Mouse (Mus musculus): ENCODE data around the gene Ptprd.
"Not testable (repeated sequence)": the region's sequence is repeated elsewhere in the genome, so short reads cannot be mapped to it uniquely, and the experiment has no call there.

Ptprd gene

DNA sequence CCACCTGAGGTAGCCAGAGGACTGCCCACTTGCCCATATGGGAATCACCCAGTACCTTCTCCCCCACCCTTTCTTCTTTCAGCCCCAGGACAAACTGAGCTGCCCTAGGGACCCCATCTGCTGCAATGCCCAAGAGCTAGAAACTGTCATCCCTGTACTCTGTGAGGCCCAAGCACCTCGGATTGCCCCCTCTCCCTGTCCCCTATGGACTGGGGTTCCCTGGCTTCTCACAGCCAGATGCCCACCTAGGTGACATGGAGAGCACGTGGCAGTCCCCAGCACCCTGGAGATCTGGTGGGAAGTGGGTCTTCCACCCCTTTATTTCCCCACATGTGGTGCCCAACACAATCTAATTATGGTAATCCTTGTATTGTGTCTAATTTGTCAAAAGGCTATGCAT is 331.5 kb downstream of the Ptprd start:
- DNase-seq: no peak

DNA sequence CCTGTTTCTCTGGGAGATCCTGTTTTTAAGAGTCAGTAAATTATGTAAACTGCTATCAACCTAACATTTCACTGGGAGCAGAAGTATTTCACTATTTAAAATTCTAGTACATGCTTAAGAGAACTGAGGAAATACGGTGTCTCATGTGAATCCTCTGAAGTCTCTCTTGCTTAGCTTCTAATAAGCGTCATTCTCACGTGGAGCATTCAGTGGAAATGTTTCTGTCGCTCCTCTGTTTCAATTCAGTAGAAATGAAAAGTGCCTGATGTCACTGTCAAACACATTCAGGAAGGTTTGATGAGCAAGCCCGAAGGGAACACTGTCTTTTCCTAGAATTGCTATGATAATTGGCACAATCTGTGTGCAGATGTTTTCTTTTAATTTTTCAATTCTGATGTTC is 350.5 kb downstream of the Ptprd start:
- DNase-seq: no peak

DNA sequence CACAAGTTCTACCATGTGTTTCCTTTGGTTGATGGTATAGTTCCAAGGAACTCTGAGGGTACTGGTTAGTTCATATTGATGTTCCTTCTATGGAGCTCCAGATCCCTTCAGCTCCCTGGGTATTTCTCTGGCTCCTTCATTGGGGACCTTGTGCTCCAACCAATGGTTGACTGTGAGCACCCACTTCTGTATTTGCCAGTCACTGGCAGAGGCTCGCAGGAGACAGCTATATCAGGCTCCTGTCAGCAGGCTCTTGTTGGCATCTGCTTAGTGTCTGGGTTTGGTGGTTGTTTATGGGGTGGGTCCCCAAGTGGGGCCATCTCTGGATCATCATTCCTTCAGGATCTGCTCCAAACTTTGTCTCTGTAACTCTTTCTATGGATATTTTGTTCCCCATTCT is 414.4 kb downstream of the Ptprd start:
- DNase-seq: not testable (repeated sequence)

DNA sequence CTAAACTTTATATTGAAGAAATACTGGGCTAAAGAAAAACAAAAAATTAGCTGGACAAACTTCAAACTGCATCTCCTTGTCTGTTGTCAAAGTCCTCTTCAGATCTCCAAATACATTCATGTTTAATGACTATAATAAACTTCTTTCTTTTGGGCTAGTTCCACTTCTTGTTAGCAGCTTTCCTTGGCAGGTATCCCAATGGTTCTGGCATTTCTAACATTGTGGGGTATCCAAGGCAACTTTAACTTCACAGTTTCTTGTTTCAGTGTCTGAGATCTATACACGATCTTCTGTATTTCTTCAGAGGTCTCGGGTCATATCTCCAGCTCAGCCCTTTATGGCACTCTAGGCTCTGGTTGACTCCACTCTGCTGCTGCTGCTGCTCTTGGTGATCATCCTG is 434.5 kb downstream of the Ptprd start:
- DNase-seq: no peak

DNA sequence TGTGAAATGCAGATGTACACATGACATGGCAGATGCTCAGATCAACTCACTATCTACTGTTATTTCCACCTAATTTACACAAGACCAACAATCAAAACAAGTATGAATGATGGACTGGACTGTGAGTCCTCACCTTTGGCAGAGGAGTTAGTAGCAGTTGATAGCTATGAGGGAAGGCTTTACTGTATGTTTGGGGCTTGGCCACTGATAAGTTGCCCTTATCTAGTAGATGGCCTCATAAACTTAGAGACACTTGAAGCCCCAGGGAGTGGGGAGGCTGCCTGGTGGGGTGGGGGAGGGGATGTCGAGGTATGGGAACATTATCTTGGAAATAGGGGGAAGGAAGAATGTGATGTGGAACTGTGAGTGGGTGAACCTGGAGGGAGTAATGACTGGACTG is 448.0 kb downstream of the Ptprd start:
- no peak for DNase-seq

DNA sequence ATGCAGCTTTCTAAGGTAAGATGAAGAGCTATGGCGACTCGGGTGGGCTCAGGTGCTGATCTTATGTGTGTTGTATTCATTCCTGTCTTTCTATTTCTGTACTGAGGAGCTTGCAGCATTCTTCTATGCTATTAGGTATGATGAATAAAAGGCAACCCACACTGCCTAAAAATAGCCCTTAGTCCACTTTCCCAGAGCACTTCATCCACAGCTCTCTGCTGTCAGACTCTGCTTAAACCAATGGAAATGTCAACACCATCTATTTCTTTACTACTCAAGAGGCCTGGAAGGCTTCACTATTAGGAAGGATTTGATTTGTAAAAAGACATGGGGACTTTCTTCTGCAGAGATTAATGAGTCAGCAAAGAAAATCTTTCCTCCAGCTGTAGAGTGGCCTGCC is 468.4 kb downstream of the Ptprd start:
- DNase-seq: no peak

DNA sequence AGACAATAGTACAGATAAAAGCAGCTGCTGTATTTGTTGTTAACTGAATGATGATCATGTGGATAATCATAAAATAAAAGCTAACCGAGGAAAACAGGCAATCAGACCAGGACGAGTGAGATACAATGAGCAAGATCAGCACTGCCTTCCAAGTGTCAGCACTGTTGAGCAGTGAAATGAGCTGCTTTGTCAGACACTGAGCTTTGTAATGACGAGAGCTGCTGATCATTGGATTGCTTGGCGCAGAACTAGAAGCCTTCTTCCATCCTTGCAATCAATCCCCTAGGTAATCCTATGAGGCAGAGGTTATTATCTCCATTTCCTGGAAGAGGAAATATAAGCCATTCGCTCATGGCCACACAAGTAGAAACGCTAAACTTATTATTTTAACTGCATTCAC is 489.9 kb downstream of the Ptprd start:
- no peak for DNase-seq

DNA sequence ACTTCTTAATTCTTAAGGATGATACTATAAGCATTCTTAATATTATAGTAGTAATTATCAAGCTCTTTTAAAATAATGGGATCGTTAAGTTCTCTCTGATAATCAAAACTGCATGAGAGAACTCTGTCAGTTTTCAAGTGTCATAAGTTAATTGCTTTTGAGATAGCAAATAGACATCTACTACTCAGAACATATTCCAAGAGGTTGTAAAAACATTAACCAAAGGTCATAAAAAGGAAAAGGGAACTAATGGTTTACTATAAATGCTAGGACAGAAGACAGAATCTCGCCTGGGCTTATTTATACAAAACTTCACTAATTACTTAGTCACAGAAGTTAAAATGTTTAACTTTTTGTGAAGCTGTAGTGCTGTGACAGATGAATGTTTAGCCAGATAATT is 494.0 kb downstream of the Ptprd start:
- DNase-seq: no peak

DNA sequence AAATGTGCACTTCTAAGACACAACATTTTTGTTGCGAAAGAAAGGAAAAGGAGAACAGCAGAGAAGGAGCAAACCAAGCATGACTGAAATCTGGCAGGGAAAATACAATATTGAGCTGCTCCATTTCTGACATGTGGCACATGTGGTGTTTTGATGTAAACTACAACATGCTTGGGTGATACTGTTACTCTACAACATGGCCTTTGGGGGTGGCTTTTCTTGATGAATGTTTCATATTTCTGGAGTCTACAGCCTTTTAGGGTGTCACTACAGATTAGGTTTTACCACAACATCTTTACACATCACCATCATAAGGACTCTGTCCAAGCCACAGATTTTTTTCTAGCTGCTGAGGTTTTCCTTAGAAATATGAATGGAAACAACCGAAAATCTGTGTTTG is 501.5 kb downstream of the Ptprd start:
- DNase-seq: no peak

DNA sequence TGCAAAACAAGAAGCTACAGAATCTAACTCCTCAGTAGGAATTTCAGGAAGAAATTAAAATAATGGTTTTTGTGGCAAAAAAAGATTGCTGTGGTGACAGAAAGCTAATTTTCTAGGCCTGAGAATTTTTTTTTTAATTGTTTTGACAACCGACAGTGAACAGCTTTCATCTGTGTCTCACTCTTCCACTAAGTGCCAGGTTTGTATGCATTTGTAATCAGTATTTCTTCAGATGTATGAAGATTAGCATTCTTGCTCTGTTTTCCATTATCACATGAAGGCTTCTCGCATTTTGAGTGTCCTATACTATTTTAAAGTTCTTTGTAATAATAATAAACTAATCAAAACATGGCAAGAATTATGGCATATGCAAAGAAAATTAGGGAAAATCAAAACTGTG is 513.5 kb downstream of the Ptprd start:
- no peak for DNase-seq

DNA sequence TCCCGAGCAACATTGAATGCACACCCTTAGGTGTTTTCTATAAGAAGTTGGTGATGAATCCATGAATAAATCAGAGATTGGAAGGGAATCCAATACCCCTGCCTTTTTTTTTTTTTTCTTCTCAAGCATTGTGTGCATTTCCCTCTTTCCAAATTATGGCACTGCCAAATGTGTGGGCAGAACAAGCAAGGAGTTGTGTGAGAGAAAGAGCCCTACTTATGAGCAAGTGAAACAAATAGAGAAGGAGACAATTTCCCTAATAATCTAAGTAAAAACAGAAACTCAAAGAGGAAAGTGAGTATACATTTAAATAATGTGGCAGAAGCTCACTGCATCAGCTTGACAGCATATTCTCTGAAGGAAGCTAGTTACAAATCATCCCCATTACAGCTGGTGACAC is 536.0 kb downstream of the Ptprd start:
- no peak for DNase-seq

DNA sequence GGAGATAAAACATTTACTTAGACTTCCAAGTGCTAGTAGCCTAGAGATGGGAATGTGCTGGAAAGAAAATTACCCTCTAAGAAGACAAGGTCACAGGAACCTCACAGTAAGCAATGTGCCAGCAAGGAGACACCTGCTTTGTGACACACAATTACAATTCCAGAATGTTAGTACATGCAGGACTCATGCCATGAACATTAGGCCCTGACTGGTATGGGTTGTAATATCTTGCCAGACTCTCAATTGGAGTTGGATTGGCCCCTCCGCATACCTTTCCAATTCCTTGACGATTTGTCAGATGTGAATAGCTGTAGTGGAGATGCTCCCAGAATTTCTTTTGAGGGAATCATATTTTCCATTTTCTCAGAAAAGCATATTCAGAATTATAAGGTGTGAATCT is 547.0 kb downstream of the Ptprd start:
- no peak for DNase-seq

DNA sequence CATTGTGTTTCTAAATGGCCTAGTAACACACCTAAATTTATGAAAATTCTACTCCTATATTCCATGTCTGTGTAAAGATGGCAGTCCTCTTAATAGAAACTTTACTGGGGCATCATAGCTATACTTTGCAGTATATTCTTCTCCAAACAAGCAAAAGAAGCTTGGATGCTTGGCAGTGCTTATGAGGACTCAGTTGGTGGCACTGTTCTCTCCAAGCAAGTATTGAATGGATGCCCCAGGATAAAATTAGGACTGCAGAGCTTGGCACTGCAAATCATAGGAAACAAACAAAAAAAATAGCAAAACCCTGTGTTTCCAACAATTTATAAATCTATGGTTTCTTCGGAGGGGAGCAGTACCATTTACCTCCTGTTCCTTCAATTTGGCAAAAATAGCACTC is 549.5 kb downstream of the Ptprd start:
- no peak for DNase-seq

DNA sequence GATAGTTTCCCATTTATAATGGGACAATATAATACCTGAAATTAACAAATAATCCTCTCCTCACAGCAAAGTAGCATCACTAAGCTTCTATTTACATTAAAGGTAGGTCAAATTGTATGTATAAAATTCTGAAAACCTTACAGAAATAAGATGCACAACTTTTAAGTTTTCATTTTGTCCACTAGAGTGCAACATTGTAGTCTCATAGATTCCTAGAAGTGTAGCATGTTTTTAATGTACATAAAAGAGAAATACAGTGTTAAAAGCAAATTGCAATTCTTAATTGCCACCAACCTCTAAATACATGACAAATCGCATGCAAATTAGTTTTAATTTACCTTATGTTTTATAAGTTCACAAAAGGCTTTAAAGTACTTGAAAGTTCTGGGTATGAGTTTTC is 556.1 kb downstream of the Ptprd start:
- no peak for DNase-seq

DNA sequence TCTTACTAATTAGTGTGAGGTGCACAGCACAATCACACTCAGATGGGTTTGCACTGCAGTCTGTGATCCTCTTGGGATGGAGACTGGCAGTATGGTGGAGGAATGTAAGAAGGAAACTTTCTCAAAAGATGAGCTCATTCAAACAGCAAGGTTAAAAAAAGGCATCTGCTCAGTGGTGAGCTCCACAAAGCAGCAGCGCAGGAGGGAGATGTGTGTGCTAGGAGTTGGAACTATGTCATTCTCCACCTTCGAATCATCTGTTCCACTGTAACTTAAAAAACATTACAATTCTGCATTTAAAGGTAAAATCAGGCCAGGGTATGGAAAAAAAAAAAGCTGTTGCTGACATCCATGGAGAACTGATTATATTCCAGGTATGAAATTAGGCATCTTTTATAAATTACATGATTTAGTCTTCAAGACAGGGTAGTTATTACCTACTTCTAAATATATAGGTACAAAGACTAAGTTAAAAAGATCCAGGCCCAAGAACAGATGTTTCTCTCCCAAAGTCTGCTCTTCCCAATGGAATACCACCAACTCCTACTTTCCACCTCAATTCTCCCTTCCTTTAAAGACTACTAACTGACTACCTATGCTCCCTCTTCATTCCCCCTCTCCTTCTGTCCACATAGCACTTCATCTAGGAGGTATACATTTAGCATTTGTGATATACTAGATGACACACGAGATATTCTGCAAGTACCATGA is 562.0 kb downstream of the Ptprd start:
- DNase-seq: no peak

DNA sequence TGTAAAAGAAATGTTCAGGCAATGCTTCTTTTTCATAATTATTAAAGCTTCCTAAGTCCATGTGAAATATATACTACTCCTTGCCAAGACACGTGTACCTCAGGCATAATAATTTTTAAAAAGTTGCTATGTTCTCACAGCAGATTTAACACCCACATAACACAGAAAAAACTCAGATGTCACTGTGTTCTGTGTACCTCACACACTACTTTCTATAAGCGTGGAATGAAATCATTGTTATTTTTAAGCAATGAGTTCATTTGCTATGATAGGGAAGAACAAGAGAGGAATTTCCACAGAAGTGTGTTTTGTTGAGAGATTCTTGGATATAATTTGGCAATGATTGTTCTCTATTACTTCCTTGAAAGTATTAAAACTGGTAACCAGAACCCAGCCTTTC is 562.9 kb downstream of the Ptprd start:
- no peak for DNase-seq

DNA sequence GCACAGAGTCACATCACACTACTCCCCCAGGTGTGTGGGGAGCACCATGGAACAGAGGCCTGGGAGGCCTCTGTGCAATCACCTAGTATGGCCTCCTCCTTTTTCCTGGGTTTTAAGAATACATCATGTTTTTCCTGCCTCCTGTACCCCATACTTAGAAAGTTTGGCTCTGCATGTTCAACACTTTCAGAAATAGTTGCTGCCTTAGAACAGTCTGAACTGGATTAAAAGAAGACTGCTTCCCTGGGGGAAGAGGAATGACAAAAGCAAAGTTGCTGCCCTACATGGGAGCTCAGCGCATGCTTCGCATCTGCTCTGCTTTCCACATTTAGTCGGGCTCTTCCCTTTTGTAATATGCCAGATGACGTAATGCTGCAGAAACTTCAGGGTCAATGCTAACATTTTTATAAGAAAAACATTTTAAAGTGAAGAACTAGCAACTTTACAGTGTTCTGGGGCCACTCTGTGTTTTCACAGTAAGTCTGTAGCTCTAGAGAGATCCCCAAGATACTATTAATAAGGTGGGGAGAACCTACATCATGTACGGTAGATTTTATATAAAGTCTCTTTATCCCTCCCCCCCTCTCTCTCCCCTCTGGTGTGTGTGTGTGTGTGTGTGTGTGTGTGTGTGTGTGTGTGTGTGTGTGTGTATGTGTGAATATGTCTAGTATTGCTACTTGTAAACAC is 564.2 kb downstream of the Ptprd start:
- DNase-seq: no peak

DNA sequence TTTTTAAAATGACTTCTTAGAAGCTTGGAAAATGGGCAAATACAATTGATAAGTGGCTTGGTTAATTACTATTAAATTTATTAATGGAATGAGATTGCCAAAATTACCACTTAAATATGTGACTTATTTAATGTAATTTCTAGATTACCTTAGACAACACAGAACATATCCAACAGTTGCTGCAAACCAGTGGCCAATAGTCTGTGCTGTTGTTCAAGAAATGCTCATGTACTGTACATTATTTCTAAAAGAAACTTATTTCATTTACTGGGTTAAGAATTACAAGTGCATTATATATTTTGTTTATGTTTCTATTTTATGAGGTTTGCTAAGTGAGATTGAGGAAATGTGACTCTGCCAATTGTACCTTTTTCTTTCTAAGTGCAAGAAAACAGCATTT is 567.3 kb downstream of the Ptprd start:
- no peak for DNase-seq

DNA sequence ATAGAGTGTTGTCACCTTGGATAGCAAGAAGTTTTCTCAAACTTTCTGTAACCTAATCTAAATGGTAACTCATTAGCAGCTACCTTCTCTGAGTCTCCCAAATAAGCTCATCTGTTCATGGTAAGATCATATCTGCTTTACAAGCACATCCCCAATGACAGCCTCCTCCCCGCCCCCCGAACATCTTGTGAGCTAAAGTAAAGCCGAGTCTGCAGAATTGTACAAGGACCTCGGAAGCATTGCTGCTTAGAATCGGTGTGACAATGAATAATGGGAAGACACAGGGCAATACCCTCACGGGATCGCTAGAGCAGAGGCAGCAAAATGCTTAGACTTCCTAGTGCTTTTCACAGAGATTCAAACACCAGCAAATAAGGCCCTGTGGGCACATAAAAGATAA is 571.7 kb downstream of the Ptprd start:
- no peak for DNase-seq

DNA sequence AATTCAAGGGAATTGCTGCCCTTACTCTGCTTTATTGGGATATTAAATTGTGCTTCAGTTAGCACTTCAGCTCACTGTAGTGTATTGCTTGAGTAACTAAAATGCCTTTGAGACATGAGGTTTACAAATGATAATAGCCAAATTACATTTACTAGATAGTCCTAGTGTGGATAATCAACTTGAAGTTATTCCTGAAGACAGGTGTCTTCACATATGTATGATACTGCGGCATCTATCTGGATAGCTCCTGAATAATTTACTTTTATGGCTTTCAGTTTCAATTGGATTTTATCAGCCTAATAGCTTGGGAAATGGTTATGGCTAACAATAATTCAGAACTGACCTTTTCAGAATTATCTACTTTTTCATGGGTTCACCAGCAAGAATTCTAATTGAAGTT is 598.6 kb downstream of the Ptprd start:
- no peak for DNase-seq

DNA sequence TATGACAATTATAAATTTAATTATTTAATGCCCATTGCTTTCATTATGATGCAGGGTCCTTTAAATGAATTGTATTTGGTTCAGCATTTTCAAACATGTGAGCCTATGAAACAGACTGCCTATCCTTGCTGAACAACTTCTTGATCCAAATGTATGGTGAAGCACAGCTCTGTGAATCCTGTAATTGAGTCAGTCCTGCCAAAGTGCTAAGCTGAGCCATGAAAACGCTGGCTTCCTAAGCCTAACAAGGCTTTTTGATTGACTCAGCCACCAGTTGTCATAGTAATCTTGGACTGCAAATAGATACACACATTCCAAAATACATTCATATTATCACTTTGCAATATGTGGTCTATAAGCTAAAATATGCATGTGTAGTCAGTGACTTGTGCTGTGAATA is 625.1 kb downstream of the Ptprd start:
- DNase-seq: no peak

DNA sequence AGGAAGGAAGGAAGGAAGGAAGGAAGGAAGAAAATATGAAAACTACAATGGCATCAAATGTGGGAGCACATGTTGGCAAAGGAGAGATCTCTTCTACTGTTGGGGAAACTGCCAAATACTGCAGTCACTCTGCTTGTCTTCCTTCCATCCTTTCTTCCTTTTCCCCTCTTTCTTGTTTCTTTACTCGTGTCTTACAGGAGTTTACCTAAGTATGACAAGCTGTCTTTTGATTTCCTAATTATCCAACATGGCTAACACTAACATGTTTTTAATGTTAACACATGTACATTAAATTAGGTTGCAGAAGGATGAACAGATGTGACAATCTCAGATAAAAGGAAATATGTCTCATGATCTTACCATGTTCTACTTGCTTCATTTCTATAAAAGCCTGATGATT is 625.5 kb downstream of the Ptprd start:
- no peak for DNase-seq

DNA sequence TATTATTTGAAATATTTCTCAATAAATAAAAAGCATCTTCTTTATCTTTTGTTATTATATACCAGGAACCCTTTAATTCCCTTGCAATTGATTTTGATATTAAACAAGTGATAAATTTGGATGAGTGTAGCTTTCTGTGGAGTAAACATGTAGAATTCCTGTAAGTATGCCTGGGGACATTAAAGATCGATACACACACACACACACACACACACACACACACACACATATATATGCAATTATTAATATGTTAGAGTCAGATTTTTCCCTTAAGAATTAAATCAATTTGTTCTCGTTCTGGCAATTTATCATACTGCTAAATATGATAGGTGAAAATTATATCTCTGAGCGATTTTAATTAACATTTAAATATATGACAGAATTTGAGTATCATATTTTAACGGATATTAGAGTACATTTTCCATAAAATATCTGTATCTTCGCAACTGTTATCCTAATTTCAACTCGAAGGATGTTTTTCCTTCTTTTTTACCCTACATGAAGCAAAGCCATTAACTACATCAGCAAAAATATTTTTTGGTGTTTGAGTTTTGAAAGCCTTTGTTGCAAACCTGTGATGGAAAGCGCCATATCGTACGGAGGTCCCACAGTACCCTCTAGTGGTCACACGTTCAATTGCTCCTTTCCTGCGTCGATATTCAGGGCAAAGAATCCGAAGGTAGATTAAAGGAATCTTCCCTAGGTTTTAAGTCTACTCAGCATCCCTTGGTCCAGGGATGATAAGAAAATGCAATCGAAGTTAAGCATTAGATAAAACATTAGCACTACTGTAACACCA is 653.2 kb downstream of the Ptprd start:
- peak; percentile 44 for DNase-seq

DNA sequence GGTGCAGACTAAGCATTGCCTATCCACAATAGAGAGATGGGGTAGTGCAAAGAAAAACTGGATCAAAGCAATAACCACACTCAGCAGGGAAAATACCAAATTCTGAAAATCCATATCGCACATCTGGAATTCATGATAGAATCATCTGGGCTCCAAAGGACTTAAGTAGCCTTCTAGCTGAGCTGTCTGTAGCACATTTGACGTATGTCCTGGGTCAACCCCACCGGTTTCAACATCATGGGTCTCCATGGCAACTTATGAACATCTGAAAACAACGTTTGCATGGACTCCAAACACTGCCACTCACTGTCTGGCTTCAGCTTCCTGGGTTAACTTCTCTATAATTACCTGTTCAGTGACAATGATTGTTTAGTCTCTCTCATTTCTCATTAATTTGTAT is 655.9 kb downstream of the Ptprd start:
- no peak for DNase-seq
